Mouse (Mus musculus): ENCODE results near the gene R3hdm4. TPM values are rescaled to one million over a fixed set of nuclear protein-coding genes. Genes with fewer than 3 reads are reported as not detected.

R3hdm4 gene
- polyA plus RNA-seq, 1 experiment, result 162 TPM

GRCm38 (mm10) chr10:79912412-79912811 is 8.6 kb downstream of the R3hdm4 start:
- Histone ChIP-seq H3K4me3 (replicated peaks; ENCODE audit: insufficient read depth, low read depth, low read length) (no peak overlapping the region), H3K4me1 (ENCODE audit: control insufficient read depth, insufficient read depth, low read length) (peaks cover 22% of the 10 kb centered on the region), H3K27me3 (ENCODE audit: control insufficient read depth, insufficient read depth, low read length) (no peaks in the 10 kb centered on the region), H3K27ac (ENCODE audit: insufficient read depth, low read length) (no peak overlapping the region)
- no peak for DNase-seq
- TF ChIP-seq POLR2A (IDR thresholded peaks at IDR 0.05; ENCODE audit: borderline replicate concordance, insufficient read depth, low read length) (no peak), CTCF (IDR thresholded peaks at IDR 0.05; ENCODE audit: borderline replicate concordance, insufficient read depth, low read depth, low read length) (no peak)
- 83% methylated on average over 20 of the region's 20 CpGs for WGBS

- no peaks in the 10 kb centered on the region for H3K27me3 ChIP-seq (ENCODE audit: control insufficient read depth, insufficient read depth, low read length)
- peaks cover 21% of the 10 kb centered on the region for H3K4me1 ChIP-seq (ENCODE audit: control insufficient read depth, insufficient read depth, low read length)
- TF ChIP-seq POLR2A (IDR thresholded peaks at IDR 0.05; ENCODE audit: borderline replicate concordance, insufficient read depth, low read length), result no peak
- TF ChIP-seq CTCF (IDR thresholded peaks at IDR 0.05; ENCODE audit: borderline replicate concordance, insufficient read depth, low read depth, low read length), result no peak
- no peak for DNase-seq
- 99% methylated on average over 4 of the region's 4 CpGs for WGBS
- H3K27ac ChIP-seq (ENCODE audit: insufficient read depth, low read length), result no peak within 1 kb of the TSS; the same call in 1 of the 2 replicates
- no peak within 1 kb of the TSS for H3K4me3 ChIP-seq (replicated peaks; ENCODE audit: insufficient read depth, low read depth, low read length)
These were observed 10.5 kb downstream of the R3hdm4 start, which contains the start of gene Gm26602 for GRCm38 (mm10) chr10:79910556-79910955. Gene Gm26602, plus strand, starts transcription at chr10:79910856.

- Histone ChIP-seq H3K4me3 (replicated peaks; ENCODE audit: insufficient read depth, low read depth, low read length) (peak overlapping the region; percentile 78), H3K27ac (ENCODE audit: insufficient read depth, low read length) (peak overlapping the region; percentile 82), H3K4me1 (ENCODE audit: control insufficient read depth, insufficient read depth, low read length) (peaks cover 14% of the 10 kb centered on the region), H3K27me3 (ENCODE audit: control insufficient read depth, insufficient read depth, low read length) (no peaks in the 10 kb centered on the region)
- WGBS, result 18% methylated on average over 14 of the region's 14 CpGs
- TF ChIP-seq CTCF (IDR thresholded peaks at IDR 0.05; ENCODE audit: borderline replicate concordance, insufficient read depth, low read depth, low read length) (no peak), POLR2A (IDR thresholded peaks at IDR 0.05; ENCODE audit: borderline replicate concordance, insufficient read depth, low read length) (0 out of 2 replicates have a peak, but pooled peaks have one; percentile 16)
- peak; percentile 62 to 73 for DNase-seq
These were observed 11.7 kb downstream of the R3hdm4 start for GRCm38 (mm10) chr10:79909092-79909922.

- DNase-seq, result peak; percentile 94 to 98
- peaks cover 8% of the 10 kb centered on the region for H3K4me1 ChIP-seq (ENCODE audit: control insufficient read depth, insufficient read depth, low read length)
- no peaks in the 10 kb centered on the region for H3K27me3 ChIP-seq (ENCODE audit: control insufficient read depth, insufficient read depth, low read length)
- H3K4me3 ChIP-seq (replicated peaks; ENCODE audit: insufficient read depth, low read depth, low read length), result peak within 1 kb of the TSS; percentile 78
- H3K27ac ChIP-seq (ENCODE audit: insufficient read depth, low read length), result peak within 1 kb of the TSS; percentile 93
- 1% methylated on average over 52 of the region's 52 CpGs for WGBS
- peak; percentile 47; the same call in 1 of the 2 replicates for TF ChIP-seq POLR2A (IDR thresholded peaks at IDR 0.05; ENCODE audit: borderline replicate concordance, insufficient read depth, low read length)
- no peak for TF ChIP-seq CTCF (IDR thresholded peaks at IDR 0.05; ENCODE audit: borderline replicate concordance, insufficient read depth, low read depth, low read length)
These were observed 12.6 kb downstream of the R3hdm4 start, which contains the start of gene Med16 for GRCm38 (mm10) chr10:79908167-79909091. Gene Med16, minus strand, starts transcription at chr10:79908923.

- 94% methylated on average over 10 of the region's 10 CpGs for WGBS
- Histone ChIP-seq H3K27ac (ENCODE audit: insufficient read depth, low read length) (no peak overlapping the region), H3K4me1 (ENCODE audit: control insufficient read depth, insufficient read depth, low read length) (peaks cover 8% of the 10 kb centered on the region), H3K4me3 (replicated peaks; ENCODE audit: insufficient read depth, low read depth, low read length) (no peak overlapping the region), H3K27me3 (ENCODE audit: control insufficient read depth, insufficient read depth, low read length) (no peaks in the 10 kb centered on the region)
- TF ChIP-seq CTCF (IDR thresholded peaks at IDR 0.05; ENCODE audit: borderline replicate concordance, insufficient read depth, low read depth, low read length) (no peak), POLR2A (IDR thresholded peaks at IDR 0.05; ENCODE audit: borderline replicate concordance, insufficient read depth, low read length) (no peak)
- DNase-seq, result no peak
These were observed 13.6 kb downstream of the R3hdm4 start for GRCm38 (mm10) chr10:79907415-79907814.

GRCm38 (mm10) chr10:79906712-79907111 is 14.3 kb downstream of the R3hdm4 start:
- TF ChIP-seq CTCF (IDR thresholded peaks at IDR 0.05; ENCODE audit: borderline replicate concordance, insufficient read depth, low read depth, low read length) (no peak), POLR2A (IDR thresholded peaks at IDR 0.05; ENCODE audit: borderline replicate concordance, insufficient read depth, low read length) (no peak)
- 90% methylated on average over 9 of the region's 9 CpGs for WGBS
- no peak for DNase-seq
- Histone ChIP-seq H3K27ac (ENCODE audit: insufficient read depth, low read length) (no peak overlapping the region), H3K27me3 (ENCODE audit: control insufficient read depth, insufficient read depth, low read length) (no peaks in the 10 kb centered on the region), H3K4me3 (replicated peaks; ENCODE audit: insufficient read depth, low read depth, low read length) (no peak overlapping the region), H3K4me1 (ENCODE audit: control insufficient read depth, insufficient read depth, low read length) (peaks cover 8% of the 10 kb centered on the region)

- DNase-seq, result peak; percentile 46 to 55
- 11% methylated on average over 2 of the region's 2 CpGs for WGBS
- TF ChIP-seq POLR2A (IDR thresholded peaks at IDR 0.05; ENCODE audit: borderline replicate concordance, insufficient read depth, low read length) (no peak), CTCF (IDR thresholded peaks at IDR 0.05; ENCODE audit: borderline replicate concordance, insufficient read depth, low read depth, low read length) (no peak; the same call in 1 of the 2 replicates)
- Histone ChIP-seq H3K4me3 (replicated peaks; ENCODE audit: insufficient read depth, low read depth, low read length) (no peak overlapping the region), H3K27ac (ENCODE audit: insufficient read depth, low read length) (no peak overlapping the region), H3K27me3 (ENCODE audit: control insufficient read depth, insufficient read depth, low read length) (no peaks in the 10 kb centered on the region), H3K4me1 (ENCODE audit: control insufficient read depth, insufficient read depth, low read length) (peaks cover 8% of the 10 kb centered on the region)
These were observed 20.0 kb downstream of the R3hdm4 start for GRCm38 (mm10) chr10:79900951-79901410.

Measured in cerebellum, adult 2 months (tissue).